Mouse (Mus musculus) CH12F3 (cell line): ENCODE data around the gene Pde7b.

Source experiments
- in situ Hi-C: fragments of 300-500 bp; cut with MboI; formaldehyde crosslinking; loops from 2 replicates; pipeline ENCODE4 v1.14.3; 2020; ENCODE audit warnings: low sequenced_read_pairs

The Pde7b gene

GRCm38 (mm10) chr10:20657316-20658081 is 67.4 kb downstream of the Pde7b start:
- in situ Hi-C loops = no loop called here

GRCm38 (mm10) chr10:20654590-20654989 is 70.3 kb downstream of the Pde7b start:
- in situ Hi-C loops = no loop called here

GRCm38 (mm10) chr10:20654187-20654586 is 70.7 kb downstream of the Pde7b start:
- in situ Hi-C loops = no loop called here

GRCm38 (mm10) chr10:20653299-20653698 is 71.6 kb downstream of the Pde7b start:
- in situ Hi-C loops = no loop called here

- in situ Hi-C loops = no loop called here
Observed at GRCm38 (mm10) chr10:20636381-20636780, 88.5 kb downstream of the Pde7b start.

GRCm38 (mm10) chr10:20633085-20633415 is 91.8 kb downstream of the Pde7b start:
- in situ Hi-C loops = no loop called here

- in situ Hi-C loops = no loop called here
Observed at GRCm38 (mm10) chr10:20632256-20633084, 92.4 kb downstream of the Pde7b start.

GRCm38 (mm10) chr10:20630122-20630521 is 94.8 kb downstream of the Pde7b start:
- in situ Hi-C loops = no loop called here

- in situ Hi-C loops = no loop called here
Observed at GRCm38 (mm10) chr10:20625702-20626375, 99.0 kb downstream of the Pde7b start.

GRCm38 (mm10) chr10:20621661-20622454 is 103.0 kb downstream of the Pde7b start:
- in situ Hi-C loops = no loop called here

- in situ Hi-C loops = no loop called here
Observed at GRCm38 (mm10) chr10:20606007-20606406, 118.9 kb downstream of the Pde7b start.

- in situ Hi-C loops = no loop called here
Observed at GRCm38 (mm10) chr10:20595107-20595810, 129.6 kb downstream of the Pde7b start.

GRCm38 (mm10) chr10:20594015-20594414 is 130.9 kb downstream of the Pde7b start:
- in situ Hi-C loops = no loop called here

- in situ Hi-C loops = no loop called here
Observed at GRCm38 (mm10) chr10:20590100-20590499, 134.8 kb downstream of the Pde7b start.

GRCm38 (mm10) chr10:20585959-20586358 is 138.9 kb downstream of the Pde7b start:
- in situ Hi-C loops = no loop called here

GRCm38 (mm10) chr10:20575002-20575401 is 149.9 kb downstream of the Pde7b start:
- in situ Hi-C loops = no loop called here

- in situ Hi-C loops = no loop called here
Observed at GRCm38 (mm10) chr10:20574414-20574813, 150.5 kb downstream of the Pde7b start.

- in situ Hi-C loops = no loop called here
Observed at GRCm38 (mm10) chr10:20571521-20571920, 153.4 kb downstream of the Pde7b start.

- in situ Hi-C loops = no loop called here
Observed at GRCm38 (mm10) chr10:20568630-20569029, 156.2 kb downstream of the Pde7b start.

GRCm38 (mm10) chr10:20567684-20568236 is 157.1 kb downstream of the Pde7b start:
- in situ Hi-C loops = no loop called here
